Mouse (Mus musculus): Measurements from ENCODE around the gene Aff4.
A peak's percentile ranks its signal among the peaks of the same experiment; 100 is the strongest.

Aff4 gene

GRCm38 (mm10) chr11:53450070-53450705 lies 99.6 kb downstream of the Aff4 start:
- Histone ChIP-seq H3K27me3 (ENCODE audit: control insufficient read depth, insufficient read depth, low read length, poor library complexity, severe bottlenecking) (no peaks in the 10 kb centered on the region; the same call in 1 of the 2 replicates), H3K36me3 (ENCODE audit: control insufficient read depth, insufficient read depth, low read length, poor library complexity, severe bottlenecking) (no peaks in the 10 kb centered on the region)
- DNase-seq (ENCODE audit: low read depth, low spot score), result no peak

GRCm38 (mm10) chr11:53451361-53451760 lies 100.7 kb downstream of the Aff4 start:
- no peaks in the 10 kb centered on the region; the same call in 1 of the 2 replicates for H3K27me3 ChIP-seq (ENCODE audit: control insufficient read depth, insufficient read depth, low read length, poor library complexity, severe bottlenecking)
- DNase-seq (ENCODE audit: low read depth, low spot score), result no peak
- H3K36me3 ChIP-seq (ENCODE audit: control insufficient read depth, insufficient read depth, low read length, poor library complexity, severe bottlenecking), result no peaks in the 10 kb centered on the region

DNA sequence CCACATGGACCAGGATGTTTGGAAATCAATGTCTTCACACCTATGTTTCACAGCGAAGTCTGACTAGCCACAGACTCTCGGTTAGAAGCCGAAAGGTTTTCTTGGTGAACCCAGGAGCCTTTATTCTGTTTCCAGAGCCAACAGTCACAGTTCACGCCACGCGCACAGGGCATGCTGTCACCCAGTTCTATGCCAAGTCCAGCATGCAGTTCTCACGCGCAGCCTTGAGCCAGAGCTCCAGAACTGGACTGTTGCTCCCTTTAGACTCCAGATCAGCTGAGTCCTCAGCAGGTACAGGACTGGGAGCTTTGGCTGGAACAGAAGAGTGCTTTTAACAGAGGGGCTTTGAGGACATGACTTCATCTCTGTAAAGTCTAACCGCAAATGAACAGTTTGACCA lies 101.8 kb downstream of the Aff4 start:
- no peaks in the 10 kb centered on the region for H3K36me3 ChIP-seq (ENCODE audit: control insufficient read depth, insufficient read depth, low read length, poor library complexity, severe bottlenecking)
- peaks cover 1% of the 10 kb centered on the region for H3K27me3 ChIP-seq (ENCODE audit: control insufficient read depth, insufficient read depth, low read length, poor library complexity, severe bottlenecking)
- no peak for DNase-seq (ENCODE audit: low read depth, low spot score)

DNA sequence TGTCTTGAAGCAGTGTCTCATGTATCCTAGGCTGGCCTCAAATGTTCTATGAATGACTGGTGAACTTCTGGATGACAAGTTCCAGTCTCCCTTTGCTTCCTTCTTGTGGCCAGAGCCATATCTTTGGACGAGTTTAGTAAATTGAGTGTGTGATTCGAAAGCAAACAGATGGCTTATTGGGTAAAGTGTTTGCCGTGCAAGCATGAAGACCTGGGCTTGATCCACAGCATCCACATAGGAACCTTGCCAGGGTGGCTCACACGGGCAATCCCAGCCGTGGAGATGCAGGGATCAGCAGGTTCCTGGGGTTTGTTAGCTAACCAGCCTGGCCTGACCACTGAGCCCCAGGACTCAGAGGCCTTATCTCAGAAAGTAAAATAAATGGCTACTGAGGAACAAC lies 102.4 kb downstream of the Aff4 start:
- Histone ChIP-seq H3K36me3 (ENCODE audit: control insufficient read depth, insufficient read depth, low read length, poor library complexity, severe bottlenecking) (no peaks in the 10 kb centered on the region), H3K27me3 (ENCODE audit: control insufficient read depth, insufficient read depth, low read length, poor library complexity, severe bottlenecking) (peaks cover 1% of the 10 kb centered on the region)
- no peak for DNase-seq (ENCODE audit: low read depth, low spot score)

- no peak for DNase-seq (ENCODE audit: low read depth, low spot score)
- Histone ChIP-seq H3K27me3 (ENCODE audit: control insufficient read depth, insufficient read depth, low read length, poor library complexity, severe bottlenecking) (peaks cover 1% of the 10 kb centered on the region; the same call in 1 of the 2 replicates), H3K36me3 (ENCODE audit: control insufficient read depth, insufficient read depth, low read length, poor library complexity, severe bottlenecking) (no peaks in the 10 kb centered on the region)
These were observed 106.1 kb downstream of the Aff4 start, which contains the start of the genes Gm10447 and Shroom1 for GRCm38 (mm10) chr11:53456474-53457371. Gene Gm10447 (minus strand): TSS chr11:53457110. Gene Shroom1 (plus strand): TSS chr11:53457205.

DNA sequence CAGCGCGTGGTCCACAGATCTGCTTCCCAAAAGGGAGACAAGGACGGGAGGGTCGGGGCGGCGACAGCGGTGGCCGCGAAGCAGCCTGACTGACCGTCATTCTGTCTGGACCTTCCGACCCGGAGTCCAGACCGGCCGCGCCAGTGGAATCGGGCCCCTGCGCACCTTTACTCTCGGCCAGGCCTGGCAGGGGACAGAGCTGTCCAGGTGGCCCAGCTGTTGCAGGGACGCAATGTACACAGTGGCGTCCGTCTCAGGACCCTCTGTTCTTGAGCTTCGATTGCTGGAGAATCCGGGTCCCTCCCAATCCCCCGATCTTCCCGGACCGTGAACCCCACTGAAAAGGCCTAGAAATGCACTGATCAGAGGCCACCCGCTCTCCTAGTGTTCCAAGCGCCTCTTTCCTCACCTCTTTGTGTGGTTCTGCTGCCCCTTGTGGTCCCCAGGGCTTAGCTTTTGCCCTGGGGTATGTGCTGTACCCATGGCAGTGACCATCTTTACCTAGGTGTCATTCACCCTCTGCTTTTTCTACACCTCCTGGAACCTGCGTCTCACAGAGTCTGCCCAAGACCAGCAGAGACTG lies 106.8 kb downstream of the Aff4 start:
- Histone ChIP-seq H3K27me3 (ENCODE audit: control insufficient read depth, insufficient read depth, low read length, poor library complexity, severe bottlenecking) (peaks cover 1% of the 10 kb centered on the region; the same call in 1 of the 2 replicates), H3K36me3 (ENCODE audit: control insufficient read depth, insufficient read depth, low read length, poor library complexity, severe bottlenecking) (no peaks in the 10 kb centered on the region)
- no peak for DNase-seq (ENCODE audit: low read depth, low spot score)

GRCm38 (mm10) chr11:53458996-53459395 lies 108.4 kb downstream of the Aff4 start:
- no peak for DNase-seq (ENCODE audit: low read depth, low spot score)
- peaks cover 1% of the 10 kb centered on the region for H3K27me3 ChIP-seq (ENCODE audit: control insufficient read depth, insufficient read depth, low read length, poor library complexity, severe bottlenecking)
- H3K36me3 ChIP-seq (ENCODE audit: control insufficient read depth, insufficient read depth, low read length, poor library complexity, severe bottlenecking), result no peaks in the 10 kb centered on the region

DNA sequence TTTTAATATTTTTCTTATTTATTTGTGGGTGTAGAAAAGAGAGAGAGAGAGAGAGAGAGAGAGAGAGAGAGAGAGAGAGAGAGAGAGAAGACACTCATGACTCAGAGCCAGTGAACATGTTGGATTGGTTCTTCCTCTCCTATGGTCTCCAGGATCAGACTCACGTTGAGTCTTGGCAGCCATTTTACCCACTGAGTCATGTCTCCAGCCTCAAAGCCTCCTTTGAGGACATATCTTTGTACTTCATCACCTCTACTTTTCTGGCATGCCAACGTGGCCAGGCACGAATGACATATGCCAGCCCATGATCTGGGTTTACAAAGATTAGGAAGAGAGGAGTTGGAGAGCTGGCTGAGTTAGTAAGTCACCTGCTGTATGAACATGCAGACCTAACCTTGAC lies 109.6 kb downstream of the Aff4 start:
- DNase-seq (ENCODE audit: low read depth, low spot score), result no peak

GRCm38 (mm10) chr11:53461727-53462126 lies 111.1 kb downstream of the Aff4 start:
- Histone ChIP-seq H3K36me3 (ENCODE audit: control insufficient read depth, insufficient read depth, low read length, poor library complexity, severe bottlenecking) (no peaks in the 10 kb centered on the region), H3K27me3 (ENCODE audit: control insufficient read depth, insufficient read depth, low read length, poor library complexity, severe bottlenecking) (peaks cover 1% of the 10 kb centered on the region)
- no peak for DNase-seq (ENCODE audit: low read depth, low spot score)

More for the DNA sequence above, 109.6 kb downstream of the Aff4 start:
- H3K27me3 ChIP-seq (ENCODE audit: control insufficient read depth, insufficient read depth, low read length, poor library complexity, severe bottlenecking), result peaks cover 1% of the 10 kb centered on the region
- no peaks in the 10 kb centered on the region for H3K36me3 ChIP-seq (ENCODE audit: control insufficient read depth, insufficient read depth, low read length, poor library complexity, severe bottlenecking)

GRCm38 (mm10) chr11:53463551-53464424 lies 113.2 kb downstream of the Aff4 start:
- H3K27me3 ChIP-seq (ENCODE audit: control insufficient read depth, insufficient read depth, low read length, poor library complexity, severe bottlenecking), result no peaks in the 10 kb centered on the region; the same call in 1 of the 2 replicates
- H3K36me3 ChIP-seq (ENCODE audit: control insufficient read depth, insufficient read depth, low read length, poor library complexity, severe bottlenecking), result no peaks in the 10 kb centered on the region
- no peak for DNase-seq (ENCODE audit: low read depth, low spot score)

- no peaks in the 10 kb centered on the region for H3K36me3 ChIP-seq (ENCODE audit: control insufficient read depth, insufficient read depth, low read length, poor library complexity, severe bottlenecking)
- peaks cover 2% of the 10 kb centered on the region; the same call in 1 of the 2 replicates for H3K27me3 ChIP-seq (ENCODE audit: control insufficient read depth, insufficient read depth, low read length, poor library complexity, severe bottlenecking)
- DNase-seq (ENCODE audit: low read depth, low spot score), result peak; percentile 40
These were observed 115.8 kb downstream of the Aff4 start for GRCm38 (mm10) chr11:53466231-53466971.

- Histone ChIP-seq H3K36me3 (ENCODE audit: control insufficient read depth, insufficient read depth, low read length, poor library complexity, severe bottlenecking) (no peaks in the 10 kb centered on the region), H3K27me3 (ENCODE audit: control insufficient read depth, insufficient read depth, low read length, poor library complexity, severe bottlenecking) (peaks cover 2% of the 10 kb centered on the region; the same call in 1 of the 2 replicates)
- DNase-seq (ENCODE audit: low read depth, low spot score), result no peak
These were observed 118.8 kb downstream of the Aff4 start for GRCm38 (mm10) chr11:53469294-53469967.

Data from splenic B cell, adult 2 months (primary cell).